Mouse (Mus musculus): ENCODE measurements at regions not wholly inside any gene's neighbourhood (a gene's known extent, or its start where the extent isn't known, plus 50 kb on each side); places are given as distances from the start of the nearest gene placed in this dataset.

DNA sequence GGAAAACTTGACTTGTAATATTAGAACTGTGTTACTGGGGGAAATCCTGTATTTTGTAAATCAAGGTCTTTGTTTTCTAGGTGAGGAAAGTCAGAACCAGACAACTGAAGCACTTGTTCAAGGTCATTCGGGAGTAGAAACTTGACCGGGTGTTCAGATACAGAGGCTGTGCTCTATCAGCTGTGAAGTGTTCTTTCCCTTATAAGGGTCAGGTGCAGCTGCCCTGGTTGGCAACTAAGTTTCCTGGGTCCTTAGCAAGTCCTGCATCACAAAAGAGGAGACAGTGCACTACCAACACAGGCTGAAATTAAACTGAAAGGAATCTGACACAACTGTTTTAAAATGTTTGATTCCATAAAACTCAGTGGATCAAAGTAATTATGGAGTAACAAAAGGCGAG lies 406.6 kb downstream of the Nup35 start:
- Histone ChIP-seq H3K36me3 (ENCODE audit: insufficient read depth, low read length) (no peaks in the 10 kb centered on the region), H3K9me3 (replicated peaks; ENCODE audit: low read length) (no peaks in the 10 kb centered on the region), H3K9ac (ENCODE audit: low read depth, low read length) (no peak overlapping the region), H3K4me1 (replicated peaks; ENCODE audit: insufficient read depth, low read length) (no peaks in the 10 kb centered on the region), H3K4me3 (replicated peaks; ENCODE audit: low read depth, low read length) (no peak overlapping the region), H3K27me3 (ENCODE audit: insufficient read depth, low read length) (no peaks in the 10 kb centered on the region), H3K4me2 (ENCODE audit: low read length) (no peak overlapping the region), H3K27ac (no peak overlapping the region)
- TF ChIP-seq CTCF (IDR thresholded peaks at IDR 0.05; ENCODE audit: low read depth), result no peak
- ATAC-seq (replicated peaks; ENCODE audit: low FRiP score, low read depth) (no peak), DNase-seq (ENCODE audit: low spot score) (no peak)
- WGBS, result 64% methylated on average over 3 of the region's 3 CpGs

All from kidney, postnatal 0 days (tissue).